9 mouse cellular contexts compared by ENCODE assay signal in genomic region chr4:139282955-139283417, GRCm38 (mm10). TPM values are rescaled to one million over a fixed set of nuclear protein-coding genes. Genes with fewer than 3 reads are reported as not detected.
DNase-seq lines count a peak whose midpoint lies in the region; ATAC-seq lines count a peak whose summit lies in the region.
"Had no signal": no experiment of that assay in that cellular context is flagged by ENCODE, and none has a peak within 500 bp of the region (broad histone marks: within the 10 kb centered on the region; RNA-seq: fewer than 3 reads in every experiment).

No protein-coding gene starts in this region.

- H3K27me3 ChIP-seq in heart, embryonic 16.5 days (ENCODE audit: control insufficient read depth, insufficient read depth, low read length): no peaks in the 10 kb centered on the region

- DNase-seq in embryo, embryonic 11 days: peak; percentile 24
- DNase-seq in embryo, embryonic 10.5 days (ENCODE audit: low spot score): no peak
- peak; percentile 72 for DNase-seq in adrenal gland, postnatal 14 days
- peak; percentile 77 to 83 for DNase-seq in kidney, postnatal 4 days
- no peak for DNase-seq in right cerebral cortex, postnatal 36 days (ENCODE audit: low spot score in 2 of 2)
- no peak for DNase-seq in thymus, postnatal 4 days
- no peak for DNase-seq in layer of hippocampus, postnatal 36 days
- DNase-seq: B cell, adult 2 months had no signal

- peaks cover 25% of the 10 kb centered on the region for H3K4me1 ChIP-seq in heart, embryonic 16.5 days (ENCODE audit: control insufficient read depth, insufficient read depth, low read length)

- H3K27ac ChIP-seq in heart, embryonic 16.5 days (ENCODE audit: low read length): peak overlapping the region; percentile 59

- H3K4me3 ChIP-seq in heart, embryonic 16.5 days (ENCODE audit: low read length): no peak overlapping the region

- no peaks in the 10 kb centered on the region for H3K9me3 ChIP-seq in heart, embryonic 16.5 days (replicated peaks; ENCODE audit: control insufficient read depth, low read length)

- no peak for ATAC-seq in heart, embryonic 16.5 days (replicated peaks; ENCODE audit: extremely low read depth, insufficient read depth, low FRiP score)

- WGBS in heart, embryonic 16.5 days: 36% methylated on average over 6 of the region's 6 CpGs

- H3K9ac ChIP-seq in heart, embryonic 16.5 days (ENCODE audit: low read length): no peak overlapping the region

- peaks cover 36% of the 10 kb centered on the region for H3K36me3 ChIP-seq in heart, embryonic 16.5 days (ENCODE audit: control insufficient read depth, insufficient read depth)

- no peak overlapping the region for H3K4me2 ChIP-seq in heart, embryonic 16.5 days (ENCODE audit: low read depth, low read length)

RNA-seq across cellular contexts. Expression of gene Pqlc2, which starts 27.5 kb away (rescaled TPM):
- 7.5 and 10.0 TPM in 2 replicates for total RNA-seq in adrenal gland, postnatal 14 days (2021)
- 8.9 and 9.3 TPM in 2 replicates for polyA plus RNA-seq in heart, embryonic 16.5 days (2015; fragmentation: Nextera tagmentation; extraction: Ambion mirVana)
- total RNA-seq in layer of hippocampus, postnatal 36 days (2021): 10 to 100 TPM; 11.9 to 13.2 TPM

RNA-seq across cellular contexts. Expression of gene Akr7a5, which starts 27.6 kb away (rescaled TPM):
- 61.0 and 62.5 TPM in 2 replicates for total RNA-seq in adrenal gland, postnatal 14 days (2021)
- 72.1 and 74.5 TPM in 2 replicates for polyA plus RNA-seq in heart, embryonic 16.5 days (2015; fragmentation: Nextera tagmentation; extraction: Ambion mirVana)
- total RNA-seq in layer of hippocampus, postnatal 36 days (2021): 10 to 100 TPM; 32.1 to 32.3 TPM

Comparison
In these comparisons a context has a peak if more than half of its experiments do, and no peak if none do; other contexts are left out.
1. DNase-seq: peak in embryo, embryonic 11 days (single experiment), adrenal gland, postnatal 14 days (single experiment) and kidney, postnatal 4 days (2 of 2); none in embryo, embryonic 10.5 days (single experiment), right cerebral cortex, postnatal 36 days (0 of 2), thymus, postnatal 4 days (single experiment) and layer of hippocampus, postnatal 36 days (0 of 2).